In genomic region chr2:172042607-172043234, GRCm38 (mm10) we compare ENCODE assay signal across 9 mouse cellular contexts. TPM values are rescaled to one million over a fixed set of nuclear protein-coding genes. Genes with fewer than 3 reads are reported as not detected.
DNase-seq lines count a peak whose midpoint lies in the region; ATAC-seq and TF ChIP-seq lines count a peak whose summit lies in the region.
"Had no signal": no experiment of that assay in that cellular context is flagged by ENCODE, and none has a peak within 500 bp of the region (broad histone marks: within the 10 kb centered on the region; RNA-seq: fewer than 3 reads in every experiment).

No protein-coding gene starts in this region.

- no peaks in the 10 kb centered on the region for H3K9me3 ChIP-seq in stomach, embryonic 14.5 days (ENCODE audit: control insufficient read depth, low read depth, low read length)
- no peaks in the 10 kb centered on the region for H3K9me3 ChIP-seq in stomach, postnatal 0 days (ENCODE audit: control insufficient read depth, low read length)
- no peaks in the 10 kb centered on the region for H3K9me3 ChIP-seq in midbrain, embryonic 10.5 days (replicated peaks)

- no peak for TF ChIP-seq CTCF in stomach, postnatal 0 days (IDR thresholded peaks at IDR 0.05; ENCODE audit: low read depth)

- no peak for DNase-seq in frontal cortex, postnatal 14 days (ENCODE audit: low spot score in 2 of 2)
- no peak for DNase-seq in stomach, postnatal 0 days (ENCODE audit: low spot score)
- no peak for DNase-seq in midbrain, embryonic 10.5 days (ENCODE audit: low spot score)
- DNase-seq in adrenal gland, postnatal 10 days, result no peak
- no peak for DNase-seq in yolk sac, embryonic 10.5 days (ENCODE audit: low spot score)

- H3K27me3 ChIP-seq in stomach, embryonic 14.5 days (ENCODE audit: control insufficient read depth, insufficient read depth, low read length), result peaks cover 29% of the 10 kb centered on the region
- H3K27me3 ChIP-seq in stomach, postnatal 0 days (ENCODE audit: control insufficient read depth, insufficient read depth, low read length), result peaks cover 6% of the 10 kb centered on the region; the same call in 1 of the 2 replicates
- peaks cover 62% of the 10 kb centered on the region for H3K27me3 ChIP-seq in midbrain, embryonic 10.5 days (ENCODE audit: low read depth, poor library complexity, severe bottlenecking)

- peak; percentile 41; the same call in 1 of the 2 replicates for ATAC-seq in frontal cortex, adult (ENCODE audit: low TSS enrichment)
- ATAC-seq in stomach, embryonic 14.5 days (ENCODE audit: insufficient number of reproducible peaks, insufficient read depth, low FRiP score, low read depth), result no peak
- ATAC-seq in stomach, postnatal 0 days (ENCODE audit: low FRiP score, low TSS enrichment), result no peak
- ATAC-seq in cerebellum, adult (ENCODE audit: insufficient number of reproducible peaks, low FRiP score, low TSS enrichment), result no peak

- no peak overlapping the region for H3K9ac ChIP-seq in stomach, embryonic 14.5 days (replicated peaks; ENCODE audit: low read depth, low read length)
- no peak overlapping the region for H3K9ac ChIP-seq in stomach, postnatal 0 days (ENCODE audit: low read length)
- H3K9ac ChIP-seq: liver, embryonic 13.5 days had no signal

- WGBS in stomach, embryonic 14.5 days, result 1% methylated on average over 46 of the region's 46 CpGs
- WGBS in stomach, postnatal 0 days, result 2% methylated on average over 46 of the region's 46 CpGs
- under 1% methylated on average over 46 of the region's 46 CpGs for WGBS in midbrain, embryonic 10.5 days

- no peak overlapping the region for H3K27ac ChIP-seq in stomach, embryonic 14.5 days (ENCODE audit: low read length)
- H3K27ac ChIP-seq in stomach, postnatal 0 days (replicated peaks), result no peak overlapping the region
- no peak overlapping the region for H3K27ac ChIP-seq in midbrain, embryonic 10.5 days (replicated peaks)
- H3K27ac ChIP-seq: liver, embryonic 13.5 days had no signal

- H3K4me3 ChIP-seq in stomach, embryonic 14.5 days (ENCODE audit: low read depth, low read length), result peak overlapping the region; percentile 17
- no peak overlapping the region for H3K4me3 ChIP-seq in stomach, postnatal 0 days (ENCODE audit: low read depth, low read length)
- H3K4me3 ChIP-seq in midbrain, embryonic 10.5 days, result peak overlapping the region; percentile 56
- H3K4me3 ChIP-seq: liver, embryonic 13.5 days had no signal

- H3K4me2 ChIP-seq in stomach, embryonic 14.5 days (replicated peaks; ENCODE audit: low read depth, low read length), result peak overlapping the region; percentile 37
- H3K4me2 ChIP-seq in stomach, postnatal 0 days (replicated peaks; ENCODE audit: low read depth), result no peak overlapping the region
- H3K4me2 ChIP-seq: liver, embryonic 13.5 days had no signal

- no peak for TF ChIP-seq EP300 in stomach, postnatal 0 days (optimal IDR thresholded peaks at IDR 0.05)

- no peaks in the 10 kb centered on the region for H3K4me1 ChIP-seq in stomach, embryonic 14.5 days (ENCODE audit: control insufficient read depth, insufficient read depth, low read length)
- H3K4me1 ChIP-seq in stomach, postnatal 0 days (replicated peaks; ENCODE audit: control insufficient read depth, insufficient read depth), result no peaks in the 10 kb centered on the region
- peaks cover 40% of the 10 kb centered on the region for H3K4me1 ChIP-seq in midbrain, embryonic 10.5 days
- H3K4me1 ChIP-seq: liver, embryonic 13.5 days had no signal

- H3K36me3 ChIP-seq in stomach, embryonic 14.5 days (ENCODE audit: control insufficient read depth, insufficient read depth, low read length), result no peaks in the 10 kb centered on the region
- no peaks in the 10 kb centered on the region for H3K36me3 ChIP-seq in stomach, postnatal 0 days (ENCODE audit: control insufficient read depth, insufficient read depth, low read length)
- no peaks in the 10 kb centered on the region for H3K36me3 ChIP-seq in midbrain, embryonic 10.5 days
- H3K36me3 ChIP-seq: liver, embryonic 13.5 days had no signal

RNA-seq across cellular contexts. Expression of gene Cbln4, which starts 0.5 kb away (rescaled TPM):
- 0.31 and 0.38 TPM in 2 replicates for polyA plus RNA-seq in stomach, embryonic 14.5 days (2014; fragmentation: Nextera tagmentation; extraction: Ambion mirVana)
- polyA plus RNA-seq in stomach, postnatal 0 days (2015; fragmentation: Nextera tagmentation; extraction: Ambion mirVana), result 0.22 and 0.30 TPM in 2 replicates
- polyA plus RNA-seq in midbrain, embryonic 10.5 days (2016; fragmentation: Nextera tagmentation; extraction: Ambion mirVana), result 0.53 and 0.67 TPM in 2 replicates
- total RNA-seq in adrenal gland, postnatal 10 days (2021), result not detected
